Mouse (Mus musculus): ENCODE results near the gene Mtmr6.
"Not testable (repeated sequence)": the region's sequence is repeated elsewhere in the genome, so short reads cannot be mapped to it uniquely, and the experiment has no call there.

The Mtmr6 gene

DNA sequence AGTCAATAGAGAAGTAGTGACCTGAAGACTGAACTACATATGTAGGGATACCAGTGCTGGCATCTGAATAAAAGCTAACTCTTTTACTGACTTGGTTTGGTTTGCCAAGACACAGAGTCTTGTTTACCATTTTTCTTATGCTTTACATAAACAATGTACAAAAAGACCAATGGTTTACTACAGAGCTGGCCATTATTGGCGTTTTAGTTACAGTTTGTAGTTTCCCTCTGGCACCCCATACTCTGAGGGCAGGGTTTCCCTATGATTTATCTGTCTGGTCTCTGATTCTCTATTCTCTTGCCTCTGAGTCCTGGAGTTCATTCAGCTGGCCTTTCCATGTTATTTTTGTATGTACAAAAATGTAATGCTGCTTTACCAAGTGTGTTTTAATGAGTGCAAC is 30.5 kb downstream of the Mtmr6 start:
- DNase-seq (ENCODE audit: low read depth, low spot score) = no peak

DNA sequence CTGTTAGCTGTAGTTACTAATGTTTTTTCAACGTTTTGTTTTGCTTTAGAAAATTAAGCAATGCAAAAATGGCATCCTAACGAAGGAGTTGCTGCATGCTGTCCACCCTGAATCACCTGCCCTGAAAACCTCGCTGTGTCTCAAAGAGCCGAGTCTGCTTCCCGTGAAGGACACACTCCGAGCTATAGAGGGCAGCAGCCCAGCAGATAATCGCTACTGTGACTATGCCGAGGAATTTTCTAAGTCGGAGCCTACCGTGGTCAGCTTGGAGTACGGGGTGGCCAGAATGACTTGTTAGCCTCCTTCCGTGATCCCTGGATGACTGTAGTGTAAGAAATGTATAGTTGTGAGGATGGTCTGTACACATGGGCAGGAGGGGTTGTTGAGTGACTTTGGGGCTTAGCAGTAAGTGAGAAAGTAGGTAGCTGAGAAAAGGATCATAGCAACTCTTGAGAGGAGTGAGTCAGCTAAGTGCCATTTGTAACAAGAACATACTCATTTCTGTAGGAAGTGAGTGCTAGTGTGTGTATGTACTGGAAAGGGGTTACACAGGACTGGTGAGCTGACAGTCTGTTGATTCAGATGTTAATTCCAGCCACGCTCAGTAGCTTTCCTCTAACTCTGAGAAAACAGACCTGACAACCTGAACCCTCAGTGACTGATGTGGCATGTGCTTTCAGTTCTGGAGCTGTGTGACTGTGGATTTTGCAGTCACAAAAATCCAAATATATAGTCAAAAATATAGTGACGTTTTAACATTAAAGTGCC is 35.4 kb downstream of the Mtmr6 start:
- DNase-seq (ENCODE audit: low read depth, low spot score) = no peak

DNA sequence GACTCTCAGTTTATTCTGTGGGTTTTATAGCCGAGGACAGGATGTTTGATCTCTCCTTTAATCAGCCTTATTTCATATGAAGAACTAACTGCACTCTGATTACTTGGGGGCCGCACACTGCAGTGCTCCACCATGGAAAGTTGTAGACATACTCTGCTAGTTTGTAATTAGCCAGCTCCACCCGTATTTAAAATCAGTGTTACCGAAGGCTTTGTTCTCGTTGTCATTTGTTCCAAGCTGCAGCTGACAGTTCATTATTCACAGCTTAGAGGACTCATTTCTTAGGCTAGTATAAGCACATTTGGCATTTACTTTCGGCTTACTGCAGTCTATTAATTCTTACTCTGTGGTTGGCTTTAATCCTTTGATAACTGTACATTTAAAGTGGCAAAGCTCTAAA is 36.0 kb downstream of the Mtmr6 start:
- DNase-seq (ENCODE audit: low read depth, low spot score) = no peak

DNA sequence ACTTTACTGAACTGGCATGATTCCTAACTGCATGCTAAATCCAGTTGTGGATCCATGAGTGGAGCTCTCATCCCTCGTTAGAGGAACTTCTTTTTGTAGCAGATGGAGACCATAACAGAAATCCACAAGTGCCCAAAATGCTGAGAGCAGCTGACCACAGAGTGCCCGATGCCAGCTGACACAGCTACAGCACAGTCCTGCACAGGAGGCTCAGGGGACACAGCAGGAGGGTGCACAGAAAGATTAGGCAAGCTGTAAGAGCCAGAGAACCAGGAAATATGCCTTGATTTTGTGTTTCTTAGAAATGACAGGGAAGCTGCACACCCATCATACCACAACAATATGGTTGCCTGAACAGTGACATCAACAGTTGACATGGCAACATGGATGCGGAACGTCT is 37.4 kb downstream of the Mtmr6 start:
- no peak for DNase-seq (ENCODE audit: low read depth, low spot score)

DNA sequence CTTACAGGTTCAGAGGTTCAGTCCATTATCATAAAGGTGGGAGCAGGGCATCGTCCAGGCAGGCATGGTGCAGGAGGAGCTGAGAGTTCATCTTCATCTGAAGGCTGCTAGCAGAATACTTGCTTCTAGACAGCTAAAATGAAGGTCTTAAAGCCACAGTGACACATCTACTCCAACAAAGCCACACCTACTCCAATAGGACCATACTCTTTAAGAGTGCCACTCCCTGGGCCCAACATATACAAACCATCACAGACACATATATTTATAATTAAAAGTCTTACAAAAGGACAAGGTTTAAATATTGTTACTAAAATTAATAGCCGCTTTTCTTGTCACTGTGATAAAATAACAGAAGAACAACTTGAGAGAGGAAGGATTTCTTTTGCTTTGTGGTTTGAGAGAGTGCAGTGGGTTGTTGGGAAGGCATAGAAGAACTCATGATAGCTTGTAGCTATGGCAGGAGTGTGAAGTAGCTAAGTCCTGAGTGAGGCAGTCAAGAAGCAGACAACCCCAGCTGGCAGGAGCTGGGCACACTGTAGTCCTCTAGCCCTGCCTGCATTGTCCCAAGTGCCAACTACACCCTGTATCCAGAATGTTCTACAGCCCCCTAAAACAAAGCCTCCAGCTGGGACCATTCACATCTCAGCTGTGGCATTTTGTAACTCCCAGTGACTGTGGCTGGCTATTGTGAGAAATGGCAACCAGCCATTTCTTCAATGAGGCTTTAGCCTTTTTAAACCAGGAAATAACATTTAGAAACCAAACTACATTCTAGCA is 39.6 kb downstream of the Mtmr6 start:
- DNase-seq (ENCODE audit: low read depth, low spot score) = no peak

DNA sequence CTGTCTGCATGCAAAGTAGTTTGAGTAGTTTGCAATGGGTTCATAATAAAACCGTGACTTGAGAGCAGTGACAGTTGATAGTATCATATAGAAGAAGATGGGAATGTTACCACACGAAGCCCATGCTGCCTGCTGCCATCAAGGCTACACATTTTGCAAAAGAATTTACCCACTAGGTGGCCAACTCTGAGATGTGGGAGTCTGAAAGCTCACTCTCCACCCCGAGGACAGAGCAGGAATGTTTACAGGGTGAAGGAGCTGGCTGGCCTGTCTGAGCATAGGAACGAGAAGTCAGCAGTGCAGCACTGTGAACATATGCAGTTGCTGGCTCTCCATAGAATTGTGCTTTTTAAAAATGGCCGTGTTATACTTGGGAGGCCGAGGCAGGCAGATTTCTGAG is 43.1 kb downstream of the Mtmr6 start:
- DNase-seq (ENCODE audit: low read depth, low spot score) = no peak

DNA sequence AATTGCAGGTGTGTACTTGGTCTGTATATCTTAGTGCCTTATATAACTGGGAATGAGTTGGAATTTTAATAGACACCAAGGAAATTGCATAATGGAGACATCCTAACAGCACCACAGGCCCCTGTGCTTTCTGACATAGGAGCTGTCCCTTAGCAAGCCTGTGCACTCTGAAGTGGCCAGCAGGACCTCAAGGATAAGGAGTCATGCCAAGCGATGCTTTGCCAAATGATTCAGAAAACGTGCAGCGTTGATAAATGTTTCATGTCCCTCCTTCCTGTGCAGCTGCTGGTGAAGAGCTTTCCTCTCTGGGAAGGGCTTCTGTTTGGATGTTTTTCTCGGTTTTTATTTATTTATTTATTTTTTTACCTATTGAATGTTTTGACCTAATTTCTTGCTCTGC is 45.7 kb downstream of the Mtmr6 start:
- DNase-seq (ENCODE audit: low read depth, low spot score) = no peak

DNA sequence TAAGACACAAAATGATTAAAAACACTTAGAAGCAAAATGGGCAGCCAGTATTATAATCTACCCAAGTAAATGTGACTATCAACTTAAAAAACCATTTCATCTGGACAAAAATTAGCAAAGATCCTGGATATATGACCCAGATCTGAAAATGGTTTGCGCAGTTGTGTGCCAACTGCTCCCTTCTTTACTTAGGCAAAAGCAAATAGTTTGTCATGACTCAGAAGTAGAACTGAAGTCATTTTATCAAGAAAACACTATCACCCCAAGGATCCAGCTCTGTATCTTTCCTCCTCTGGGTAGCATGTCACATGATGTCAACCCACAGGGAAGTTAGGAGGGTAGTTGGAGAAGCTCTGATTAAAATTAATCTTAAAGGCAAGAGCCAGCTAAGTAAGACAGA is 54.2 kb downstream of the Mtmr6 start:
- DNase-seq (ENCODE audit: low read depth, low spot score) = no peak

DNA sequence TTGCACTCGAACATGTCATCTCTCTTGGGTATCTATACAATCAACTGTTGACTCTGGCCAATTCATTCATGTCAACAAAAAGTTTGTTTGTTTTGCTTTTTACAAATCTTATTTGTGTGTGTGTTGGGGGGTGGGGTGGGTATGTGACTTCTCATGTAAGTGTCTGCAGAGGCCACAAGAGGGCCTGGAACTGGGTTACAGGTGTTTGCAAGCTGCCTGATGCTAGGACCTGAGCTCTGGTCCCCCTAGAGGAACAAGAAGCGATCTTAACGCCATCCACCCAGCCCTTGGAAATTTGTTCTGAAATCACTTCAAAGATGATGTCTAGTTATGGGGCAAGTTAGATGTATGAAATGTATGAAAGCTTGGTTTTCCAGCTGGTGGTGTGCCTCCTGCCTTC is 55.8 kb downstream of the Mtmr6 start:
- DNase-seq (ENCODE audit: low read depth, low spot score) = no peak

DNA sequence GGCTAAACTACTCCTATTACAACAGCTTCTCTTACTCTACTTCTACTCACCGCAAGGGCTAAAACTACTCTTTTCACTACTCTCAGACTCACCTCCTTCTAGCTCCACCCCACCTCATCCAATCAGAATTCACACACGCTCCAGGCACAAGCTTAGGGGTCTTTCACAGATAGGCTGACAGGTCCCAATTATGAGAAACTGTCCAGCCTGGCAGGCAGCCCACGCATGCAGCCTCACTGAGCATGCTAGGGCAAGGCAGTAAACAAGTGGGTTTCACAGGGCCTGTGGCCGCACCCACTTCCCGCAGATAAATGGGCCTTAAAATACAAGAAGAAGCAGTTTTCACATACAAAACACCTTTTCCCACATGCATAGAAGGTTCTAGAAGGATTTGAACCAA is 75.0 kb downstream of the Mtmr6 start:
- not testable (repeated sequence) for DNase-seq (ENCODE audit: low read depth, low spot score)

DNA sequence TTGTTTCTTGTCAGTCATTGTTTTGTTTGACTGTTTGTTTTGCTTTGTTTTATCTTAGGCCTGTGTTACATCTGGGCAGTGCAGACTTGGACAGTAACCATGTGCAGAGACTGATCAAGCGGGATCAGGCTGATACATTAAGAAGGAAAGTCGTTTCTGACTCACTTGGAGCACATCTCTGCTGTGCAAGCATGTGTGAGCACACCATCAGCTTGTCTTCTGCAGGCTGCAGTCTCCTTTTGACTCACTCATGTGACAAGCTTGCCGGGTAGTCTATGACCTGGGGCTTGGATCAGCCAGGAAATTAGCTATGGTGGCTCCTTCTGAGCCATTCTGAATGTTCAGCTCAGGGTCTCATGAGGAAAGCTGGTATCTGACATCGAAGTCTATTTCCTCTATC is 75.5 kb downstream of the Mtmr6 start:
- DNase-seq (ENCODE audit: low read depth, low spot score) = no peak

DNA sequence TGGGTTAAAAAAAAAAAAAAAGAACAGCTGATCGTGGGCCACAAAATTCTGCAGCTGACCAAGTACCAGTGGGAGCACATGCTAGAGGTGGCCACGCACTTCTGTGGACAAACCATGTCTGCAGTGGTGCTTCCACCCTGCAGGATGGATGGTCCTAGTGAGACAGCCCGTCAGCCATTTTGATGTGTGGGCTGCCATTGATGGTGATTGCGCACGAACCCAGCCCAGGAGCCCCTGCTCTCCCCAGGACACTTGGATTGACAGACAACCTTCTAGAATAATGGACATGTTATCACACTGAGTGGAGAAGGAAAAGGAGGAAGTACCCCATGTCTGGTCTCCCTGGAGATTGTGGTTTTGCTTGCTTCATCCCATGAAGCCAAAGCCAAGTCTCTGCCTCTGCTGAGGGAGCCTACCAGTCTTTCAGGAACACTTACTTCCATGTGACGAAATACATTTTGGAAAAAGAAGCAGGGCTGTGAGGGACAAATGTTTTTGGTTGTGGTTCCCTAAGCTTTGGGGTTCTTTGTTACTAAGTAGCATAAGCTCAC is 80.4 kb downstream of the Mtmr6 start:
- DNase-seq (ENCODE audit: low read depth, low spot score) = no peak

All from telencephalon, adult 2 months (tissue).